Mouse (Mus musculus) forebrain, embryonic 14.5 days (tissue): ENCODE measurements around the gene Ttc7. TPM values are rescaled to one million over a fixed set of nuclear protein-coding genes. Genes with fewer than 3 reads are reported as not detected.

Experiments
- ATAC-seq: fragments of 200-750 bp; cut with Nextera tagmentation; 2 replicates; pipeline ENCODE4 v1.8.0; 2017; ENCODE audit warnings: mild to moderate bottlenecking, moderate library complexity
- DNase-seq: peaks from one replicate; pipeline ENCODE4 v3.0.0-alpha.2; 2015; ENCODE audit warnings: low spot score
- H3K27ac ChIP-seq: fragments of 300-500 bp; sonication (generic); 2 replicates; pipeline ENCODE4 v1.5.1; 2014; ENCODE audit warnings: low read depth, mild to moderate bottlenecking, control low read depth, low read length, moderate library complexity
- H3K27me3 ChIP-seq: fragments of 300-500 bp; sonication (generic); replicated peaks from 2 replicates; pipeline ENCODE4 v1.6.1; 2014; ENCODE audit warnings: low read length, control low read depth, mixed read lengths; ENCODE audit not compliant: control insufficient read depth, insufficient read depth
- H3K36me3 ChIP-seq: fragments of 300-500 bp; sonication (generic); 2 replicates; pipeline ENCODE4 v1.6.1; 2014; ENCODE audit warnings: low read length, control low read depth; ENCODE audit not compliant: control insufficient read depth, insufficient read depth
- H3K4me1 ChIP-seq: fragments of 300-500 bp; sonication (generic); 2 replicates; pipeline ENCODE4 v1.6.1; 2014; ENCODE audit warnings: antibody characterized with exemption, low read length, control low read depth; ENCODE audit not compliant: control insufficient read depth, insufficient read depth
- H3K4me2 ChIP-seq: fragments of 300-500 bp; sonication (generic); 2 replicates; pipeline ENCODE4 v1.6.1; 2014; ENCODE audit warnings: mild to moderate bottlenecking, control low read depth, low read length
- H3K4me3 ChIP-seq: fragments of 300-500 bp; sonication (generic); 2 replicates; pipeline ENCODE4 v1.5.1; 2014; ENCODE audit warnings: low read depth, low read length, control low read depth
- H3K9ac ChIP-seq: fragments of 300-500 bp; sonication (generic); 2 replicates; pipeline ENCODE4 v1.6.1; 2014; ENCODE audit warnings: mild to moderate bottlenecking, low read length, control low read depth, moderate library complexity
- H3K9me3 ChIP-seq: fragments of 300-500 bp; sonication (generic); replicated peaks from 2 replicates; pipeline ENCODE4 v1.6.1; 2016; ENCODE audit warnings: low read length, control low read depth, mixed read lengths; ENCODE audit not compliant: control insufficient read depth
- WGBS: fragments of 180-500 bp; shearing (Covaris S2); extraction: QIAGEN DNeasy Blood & Tissue Kit; methylation state at CpG from one replicate; pipeline ENCODE4 v1.1.7; 2014; 5-methylcytosine and 5-hydroxymethylcytosine counted together
- polyA plus RNA-seq: library from polyadenylated mRNA; unstranded; fragments of >200 nt; fragmentation: Nextera tagmentation; extraction: Ambion mirVana; gene quantifications from 2 replicates; pipeline ENCODE4 v1.2.1, GENCODE M21; 2014

The Ttc7 gene
- polyA plus RNA-seq, 1 experiment from 2014 or later, result 4.8 TPM

- H3K9me3 ChIP-seq, result 0 out of 2 replicates have a peak, but pooled peaks cover 6% of the 10 kb centered on the region
- ATAC-seq (no peak), DNase-seq (no peak)
- H3K4me1 ChIP-seq, result peaks cover 10% of the 10 kb centered on the region
- H3K36me3 ChIP-seq, result peaks cover 6% of the 10 kb centered on the region; the same call in 1 of the 2 replicates
- H3K27ac ChIP-seq, result no peak overlapping the region
- H3K4me2 ChIP-seq, result peak overlapping the region; percentile 90
- 0 out of 2 replicates have a peak overlapping the region, but pooled peaks have one; percentile 85 for H3K4me3 ChIP-seq
- H3K9ac ChIP-seq, result no peak overlapping the region
- no peaks in the 10 kb centered on the region for H3K27me3 ChIP-seq
- WGBS, result 94% methylated on average over 11 of the region's 11 CpGs
Observed at GRCm38 (mm10) chr17:87264054-87264830, 18.4 kb upstream of the Ttc7 start.

- H3K9ac ChIP-seq, result peak overlapping the region; percentile 93
- peaks cover 6% of the 10 kb centered on the region; the same call in 1 of the 2 replicates for H3K36me3 ChIP-seq
- DNase-seq, result no peak
- 0 out of 2 replicates have a peak, but pooled peaks cover 4% of the 10 kb centered on the region for H3K9me3 ChIP-seq
- WGBS, result 8% methylated on average over 23 of the region's 28 CpGs
- peak overlapping the region; percentile 85 for H3K4me3 ChIP-seq
- H3K4me1 ChIP-seq, result peaks cover 10% of the 10 kb centered on the region
- peak; percentile 77 for ATAC-seq
- H3K27ac ChIP-seq, result peak overlapping the region; percentile 44; the same call in 1 of the 2 replicates
- peak overlapping the region; percentile 90 for H3K4me2 ChIP-seq
- H3K27me3 ChIP-seq, result no peaks in the 10 kb centered on the region
Observed at GRCm38 (mm10) chr17:87264927-87265791, 17.5 kb upstream of the Ttc7 start.

- Histone ChIP-seq H3K4me1 (peaks cover 10% of the 10 kb centered on the region), H3K4me3 (peak within 1 kb of the TSS; percentile 85), H3K27ac (peak within 1 kb of the TSS; percentile 44; the same call in 1 of the 2 replicates), H3K27me3 (no peaks in the 10 kb centered on the region), H3K36me3 (0 out of 2 replicates have a peak, but pooled peaks cover 6% of the 10 kb centered on the region), H3K9me3 (0 out of 2 replicates have a peak, but pooled peaks cover 3% of the 10 kb centered on the region), H3K4me2 (peak within 1 kb of the TSS; percentile 90), H3K9ac (peak within 1 kb of the TSS; percentile 93)
- ATAC-seq, result peak; percentile 92
- under 1% methylated on average over 41 of the region's 41 CpGs for WGBS
- DNase-seq, result peak; percentile 92
Observed at GRCm38 (mm10) chr17:87265792-87266186, 16.9 kb upstream of the Ttc7 start, which contains the start of gene Mcfd2. Gene Mcfd2, minus strand, starts transcription at chr17:87265935.

GRCm38 (mm10) chr17:87269454-87269853, 13.2 kb upstream of the Ttc7 start:
- no peak overlapping the region for H3K27ac ChIP-seq
- no peaks in the 10 kb centered on the region for H3K9me3 ChIP-seq
- peak; percentile 22; the same call in 1 of the 2 replicates for ATAC-seq
- DNase-seq, result peak; percentile 74
- WGBS, result 51% methylated on average over 6 of the region's 6 CpGs
- H3K4me2 ChIP-seq, result no peak overlapping the region
- H3K9ac ChIP-seq, result no peak overlapping the region
- H3K36me3 ChIP-seq, result no peaks in the 10 kb centered on the region
- H3K4me3 ChIP-seq, result no peak overlapping the region
- no peaks in the 10 kb centered on the region for H3K27me3 ChIP-seq
- peaks cover 6% of the 10 kb centered on the region for H3K4me1 ChIP-seq

- WGBS, result 60% methylated on average over 15 of the region's 15 CpGs
- Histone ChIP-seq H3K9me3 (no peaks in the 10 kb centered on the region), H3K4me1 (no peaks in the 10 kb centered on the region), H3K27ac (no peak overlapping the region), H3K9ac (no peak overlapping the region), H3K27me3 (no peaks in the 10 kb centered on the region), H3K4me3 (no peak overlapping the region), H3K4me2 (no peak overlapping the region), H3K36me3 (no peaks in the 10 kb centered on the region)
- no peak for DNase-seq
- ATAC-seq, result no peak
Observed at GRCm38 (mm10) chr17:87275363-87276341, 7.0 kb upstream of the Ttc7 start.

GRCm38 (mm10) chr17:87282007-87282705, 530 bp upstream of the Ttc7 start:
- peaks cover 9% of the 10 kb centered on the region; the same call in 1 of the 2 replicates for H3K4me1 ChIP-seq
- H3K36me3 ChIP-seq, result no peaks in the 10 kb centered on the region
- peak overlapping the region; percentile 76 for H3K4me2 ChIP-seq
- H3K27ac ChIP-seq, result peak overlapping the region; percentile 61; the same call in 1 of the 2 replicates
- peak overlapping the region; percentile 78 for H3K9ac ChIP-seq
- H3K27me3 ChIP-seq, result peaks cover 25% of the 10 kb centered on the region
- DNase-seq, result peak; percentile 72
- ATAC-seq, result peak; percentile 83
- no peaks in the 10 kb centered on the region for H3K9me3 ChIP-seq
- WGBS, result under 1% methylated on average over 44 of the region's 44 CpGs
- H3K4me3 ChIP-seq, result peak overlapping the region; percentile 66

GRCm38 (mm10) chr17:87283055-87283754, 519 bp downstream of the Ttc7 start:
- ATAC-seq (no peak; the same call in 1 of the 2 replicates), DNase-seq (no peak)
- Histone ChIP-seq H3K4me3 (peak overlapping the region; percentile 66), H3K27me3 (peaks cover 25% of the 10 kb centered on the region), H3K4me2 (peak overlapping the region; percentile 76), H3K27ac (peak overlapping the region; percentile 61; the same call in 1 of the 2 replicates), H3K9ac (peak overlapping the region; percentile 78), H3K9me3 (no peaks in the 10 kb centered on the region), H3K36me3 (no peaks in the 10 kb centered on the region), H3K4me1 (peaks cover 9% of the 10 kb centered on the region; the same call in 1 of the 2 replicates)
- WGBS, result under 1% methylated on average over 55 of the region's 56 CpGs
